Mouse (Mus musculus): Measurements from ENCODE around the gene Cyp2t4. TPM values are rescaled to one million over a fixed set of nuclear protein-coding genes. Genes with fewer than 3 reads are reported as not detected.
A peak's percentile ranks its signal among the peaks of the same experiment; 100 is the strongest.

The Cyp2t4 gene
- total and polyA plus RNA-seq, 3 experiments, result 0.28 TPM; not detected in 2

DNA sequence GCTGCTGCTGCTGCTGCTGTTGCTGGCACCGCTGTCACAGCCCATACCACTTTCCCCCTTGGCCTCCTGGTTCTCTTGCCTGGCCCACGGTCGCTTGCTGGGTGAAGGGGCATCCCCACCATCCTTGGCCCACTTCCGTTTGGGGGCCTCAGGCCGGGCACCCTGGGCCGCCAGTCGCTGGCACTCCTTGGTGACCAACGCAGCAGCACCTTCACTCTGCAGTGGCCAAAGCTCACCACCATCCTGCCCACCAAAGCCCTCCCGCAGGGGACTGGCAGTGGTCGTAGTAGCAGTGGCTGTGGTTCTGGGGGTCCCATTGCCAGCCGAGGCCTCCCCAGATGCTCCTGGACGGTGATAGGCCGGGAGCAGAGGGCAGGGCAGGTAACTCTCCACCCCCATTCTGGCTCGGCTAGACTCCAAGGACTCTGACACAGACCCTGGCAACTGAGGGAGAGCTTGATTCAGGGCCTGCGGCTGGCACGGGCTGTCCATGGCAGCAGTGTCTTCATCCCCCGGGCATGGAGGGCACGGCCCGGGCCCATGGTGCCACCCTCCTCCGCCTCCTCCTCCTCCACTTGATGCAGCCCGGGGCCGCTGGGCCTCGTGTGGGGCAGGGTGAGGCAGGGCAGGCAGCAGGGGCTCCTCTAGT is 11.6 kb downstream of the Cyp2t4 start:
- H3K9me3 ChIP-seq (replicated peaks; ENCODE audit: insufficient read depth, low read length), result no peaks in the 10 kb centered on the region
- no peak overlapping the region for H3K27ac ChIP-seq (ENCODE audit: control insufficient read depth, low read depth, low read length)
- TF ChIP-seq POLR2A (IDR thresholded peaks at IDR 0.05; ENCODE audit: control insufficient read depth in 1 of 2, insufficient read depth in 1 of 2, low read depth in 1 of 2, low read length in 2 of 2, poor library complexity in 1 of 2) (0 out of 4 replicates have a peak, but pooled peaks of 1 of the 2 experiments have one; percentile 32), SMC3 (IDR thresholded peaks at IDR 0.05; ENCODE audit: low read depth, low read length) (no peak)
- peak overlapping the region; percentile 90 for H3K9ac ChIP-seq (ENCODE audit: control insufficient read depth, low read depth, low read length, poor library complexity, severe bottlenecking)
- H3K27me3 ChIP-seq (ENCODE audit: control insufficient read depth in 1 of 2, insufficient read depth in 2 of 2, low read length in 2 of 2), result no peaks in the 10 kb centered on the region
- peaks cover 11% of the 10 kb centered on the region for H3K79me2 ChIP-seq (ENCODE audit: control insufficient read depth, insufficient read depth, low read length, poor library complexity)
- H3K4me1 ChIP-seq (ENCODE audit: control insufficient read depth in 1 of 2, insufficient read depth in 2 of 2, low read length in 2 of 2), result peaks cover 7 to 10% of the 10 kb centered on the region in 2 experiments; a peak in 3 of 4 replicates
- DNase-seq (ENCODE audit: low read depth, low spot score), result no peak
- peak overlapping the region in 1 of 2 experiments; percentile 90; a peak in 2 of 4 replicates for H3K4me3 ChIP-seq (ENCODE audit: control insufficient read depth in 1 of 2, insufficient read depth in 1 of 2, low read depth in 2 of 2, low read length in 2 of 2)
- H3K36me3 ChIP-seq (ENCODE audit: control insufficient read depth in 1 of 2, insufficient read depth in 2 of 2, low read length in 2 of 2), result peaks cover 0 to 3% of the 10 kb centered on the region in 2 experiments; a peak in 1 of 4 replicates

DNA sequence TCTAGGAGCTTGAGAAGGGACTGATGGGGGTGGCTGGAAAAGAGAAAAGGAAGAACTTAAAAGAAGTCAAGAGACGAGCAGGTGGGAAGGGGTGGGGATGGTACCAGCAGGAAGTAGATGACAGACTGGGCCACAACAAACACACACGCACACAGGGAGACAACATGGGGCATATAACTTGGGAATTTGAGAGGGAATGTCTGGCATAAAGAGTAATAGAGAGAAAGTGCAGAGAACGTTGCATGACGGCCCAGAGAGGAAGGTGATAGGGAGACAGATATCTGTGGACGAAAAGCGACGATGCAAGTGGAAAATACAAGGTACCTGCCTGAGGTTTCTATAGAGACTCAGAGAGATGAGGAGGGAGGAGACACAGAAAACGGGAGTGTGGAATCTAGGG is 12.2 kb downstream of the Cyp2t4 start:
- H3K27ac ChIP-seq (ENCODE audit: control insufficient read depth, low read depth, low read length), result peak overlapping the region; percentile 66
- peaks cover 11% of the 10 kb centered on the region for H3K79me2 ChIP-seq (ENCODE audit: control insufficient read depth, insufficient read depth, low read length, poor library complexity)
- no peaks in the 10 kb centered on the region for H3K9me3 ChIP-seq (replicated peaks; ENCODE audit: insufficient read depth, low read length)
- TF ChIP-seq USF1 (IDR thresholded peaks at IDR 0.05; ENCODE audit: low read depth, low read length), result no peak
- no peak for TF ChIP-seq MEF2A (IDR thresholded peaks at IDR 0.05; ENCODE audit: extremely low read depth, insufficient replicate concordance, low read depth, low read length, poor library complexity, severe bottlenecking)
- no peak for TF ChIP-seq CHD2 (IDR thresholded peaks at IDR 0.05; ENCODE audit: low read length)
- TF ChIP-seq JUND (IDR thresholded peaks at IDR 0.05; ENCODE audit: low read depth, low read length), result no peak
- TF ChIP-seq GABPA (IDR thresholded peaks at IDR 0.05; ENCODE audit: low read depth, low read length), result no peak
- TF ChIP-seq ETS1 (IDR thresholded peaks at IDR 0.05; ENCODE audit: low read depth, low read length), result no peak
- no peak for TF ChIP-seq TBP (IDR thresholded peaks at IDR 0.05; ENCODE audit: low read depth, low read length)
- no peak for TF ChIP-seq TCF12 (IDR thresholded peaks at IDR 0.05; ENCODE audit: low read depth, low read length)
- TF ChIP-seq ZMIZ1 (IDR thresholded peaks at IDR 0.05; ENCODE audit: low read depth, low read length), result no peak
- TF ChIP-seq MXI1 (IDR thresholded peaks at IDR 0.05; ENCODE audit: low read depth, low read length), result no peak
- no peak for TF ChIP-seq ZNF384 (IDR thresholded peaks at IDR 0.05; ENCODE audit: low read depth, low read length)
- TF ChIP-seq USF2 (IDR thresholded peaks at IDR 0.05; ENCODE audit: borderline replicate concordance in 1 of 2, insufficient read depth in 1 of 2, low read depth in 1 of 2, low read length in 2 of 2), result no peak
- DNase-seq (ENCODE audit: low read depth, low spot score), result no peak
- H3K27me3 ChIP-seq (ENCODE audit: control insufficient read depth in 1 of 2, insufficient read depth in 2 of 2, low read length in 2 of 2), result no peaks in the 10 kb centered on the region
- H3K36me3 ChIP-seq (ENCODE audit: control insufficient read depth in 1 of 2, insufficient read depth in 2 of 2, low read length in 2 of 2), result peaks cover 0 to 3% of the 10 kb centered on the region in 2 experiments; a peak in 1 of 4 replicates
- peaks cover 7 to 10% of the 10 kb centered on the region in 2 experiments; a peak in 3 of 4 replicates for H3K4me1 ChIP-seq (ENCODE audit: control insufficient read depth in 1 of 2, insufficient read depth in 2 of 2, low read length in 2 of 2)
- H3K9ac ChIP-seq (ENCODE audit: control insufficient read depth, low read depth, low read length, poor library complexity, severe bottlenecking), result peak overlapping the region; percentile 90
- peak overlapping the region; percentile 90 to 94 for H3K4me3 ChIP-seq (ENCODE audit: control insufficient read depth in 1 of 2, insufficient read depth in 1 of 2, low read depth in 2 of 2, low read length in 2 of 2)
